Mouse (Mus musculus) bone marrow macrophage, adult 2 months (primary cell): Measurements from ENCODE around the gene Nubp2.

Experiments
- CTCF ChIP-seq: IDR thresholded peaks from 2 replicates; pipeline ENCODE4 v1.5.1; 2012; ENCODE audit warnings: low read depth, mild to moderate bottlenecking, low read length, moderate library complexity
- POLR2A ChIP-seq: IDR thresholded peaks from 2 replicates; pipeline ENCODE4 v1.6.1; 2012; ENCODE audit warnings: mild to moderate bottlenecking, low read depth, low read length, borderline replicate concordance

- no peak for TF ChIP-seq POLR2A
- no peak for TF ChIP-seq CTCF
Measured at GRCm38 (mm10) chr17:24929506-24929905, 43.4 kb upstream of the Nubp2 start.
